Mouse (Mus musculus): ENCODE measurements around the gene Ak5.

Ak5 gene

GRCm38 (mm10) chr3:152516569-152516968 is 151.6 kb downstream of the Ak5 start:
- no peak for DNase-seq (ENCODE audit: low spot score)

- DNase-seq (ENCODE audit: low spot score), result no peak
These were observed 152.2 kb downstream of the Ak5 start for GRCm38 (mm10) chr3:152515959-152516358.

- no peak for DNase-seq (ENCODE audit: low spot score)
These were observed 155.6 kb downstream of the Ak5 start for GRCm38 (mm10) chr3:152512517-152512916.

GRCm38 (mm10) chr3:152509268-152509667 is 158.9 kb downstream of the Ak5 start:
- no peak for DNase-seq (ENCODE audit: low spot score)

- no peak for DNase-seq (ENCODE audit: low spot score)
These were observed 159.7 kb downstream of the Ak5 start for GRCm38 (mm10) chr3:152508419-152508993.

- DNase-seq (ENCODE audit: low spot score), result no peak
These were observed 160.3 kb downstream of the Ak5 start for GRCm38 (mm10) chr3:152507900-152508299.

- no peak for DNase-seq (ENCODE audit: low spot score)
These were observed 169.0 kb downstream of the Ak5 start for GRCm38 (mm10) chr3:152498968-152499696.

GRCm38 (mm10) chr3:152497842-152498241 is 170.3 kb downstream of the Ak5 start:
- no peak for DNase-seq (ENCODE audit: low spot score)

- no peak for DNase-seq (ENCODE audit: low spot score)
These were observed 171.1 kb downstream of the Ak5 start for GRCm38 (mm10) chr3:152497084-152497483.

- DNase-seq (ENCODE audit: low spot score), result no peak
These were observed 172.7 kb downstream of the Ak5 start for GRCm38 (mm10) chr3:152495415-152495898.

- no peak for DNase-seq (ENCODE audit: low spot score)
These were observed 173.3 kb downstream of the Ak5 start for GRCm38 (mm10) chr3:152494667-152495360.

- DNase-seq (ENCODE audit: low spot score), result no peak
These were observed 174.3 kb downstream of the Ak5 start for GRCm38 (mm10) chr3:152493813-152494212.

GRCm38 (mm10) chr3:152492241-152492640 is 175.9 kb downstream of the Ak5 start:
- no peak for DNase-seq (ENCODE audit: low spot score)

GRCm38 (mm10) chr3:152490423-152490822 is 177.7 kb downstream of the Ak5 start:
- DNase-seq (ENCODE audit: low spot score), result no peak

GRCm38 (mm10) chr3:152488964-152489363 is 179.2 kb downstream of the Ak5 start:
- DNase-seq (ENCODE audit: low spot score), result no peak

- DNase-seq (ENCODE audit: low spot score), result no peak
These were observed 184.0 kb downstream of the Ak5 start for GRCm38 (mm10) chr3:152484206-152484605.

GRCm38 (mm10) chr3:152483800-152484199 is 184.4 kb downstream of the Ak5 start:
- DNase-seq (ENCODE audit: low spot score), result no peak

GRCm38 (mm10) chr3:152482182-152482581 is 186.0 kb downstream of the Ak5 start:
- no peak for DNase-seq (ENCODE audit: low spot score)

GRCm38 (mm10) chr3:152480336-152480735 is 187.8 kb downstream of the Ak5 start:
- no peak for DNase-seq (ENCODE audit: low spot score)

GRCm38 (mm10) chr3:152478599-152479435 is 189.3 kb downstream of the Ak5 start:
- peak; percentile 54 for DNase-seq (ENCODE audit: low spot score)

GRCm38 (mm10) chr3:152477796-152478527 is 190.2 kb downstream of the Ak5 start:
- DNase-seq (ENCODE audit: low spot score), result peak; percentile 76
